Mouse (Mus musculus) liver, embryonic 14.5 days (tissue): ENCODE results near the gene Aip. TPM values are rescaled to one million over a fixed set of nuclear protein-coding genes. Genes with fewer than 3 reads are reported as not detected.

Experiments
- ATAC-seq: fragments of 200-750 bp; cut with Nextera tagmentation; 2 replicates; pipeline ENCODE4 v1.8.0; 2017; ENCODE audit warnings: moderate number of reproducible peaks, mild to moderate bottlenecking, moderate library complexity; ENCODE audit not compliant: insufficient read depth
- DNase-seq, 3 experiments: peaks; one replicate each; pipeline ENCODE4 v3.0.0-alpha.2; 2012 to 2013; ENCODE audit warnings: low read depth in 3 of 3, low spot score in 3 of 3
- H3K27ac ChIP-seq: fragments of 300-500 bp; sonication (generic); 2 replicates; pipeline ENCODE4 v1.5.1; 2014; ENCODE audit warnings: moderate library complexity, mild to moderate bottlenecking, control low read depth, inconsistent platforms
- H3K27me3 ChIP-seq: fragments of 300-500 bp; sonication (generic); 2 replicates; pipeline ENCODE4 v1.6.1; 2014; ENCODE audit warnings: mild to moderate bottlenecking, low read length, moderate library complexity; ENCODE audit not compliant: control insufficient read depth, insufficient read depth
- H3K36me3 ChIP-seq: fragments of 300-500 bp; sonication (generic); replicated peaks from 2 replicates; pipeline ENCODE4 v1.6.1; 2014; ENCODE audit warnings: low read depth; ENCODE audit not compliant: control insufficient read depth, insufficient read depth
- H3K4me1 ChIP-seq, 2 experiments: fragments of 200-500 bp in 1 of 2; fragments of 300-500 bp in 1 of 2; sonication (generic) in 1 of 2; replicated peaks; 2 replicates each; pipeline ENCODE4 v1.6.1; 2012 to 2014; ENCODE audit warnings: antibody characterized with exemption in 1 of 2, inconsistent platforms in 1 of 2, low read length in 1 of 2; ENCODE audit not compliant: control insufficient read depth in 2 of 2, insufficient read depth in 2 of 2
- H3K4me2 ChIP-seq: fragments of 300-500 bp; sonication (generic); 2 replicates; pipeline ENCODE4 v1.6.1; 2014; ENCODE audit warnings: low read depth, mild to moderate bottlenecking, control low read depth, moderate library complexity
- H3K4me3 ChIP-seq, 2 experiments: fragments of 200-500 bp in 1 of 2; fragments of 300-500 bp in 1 of 2; sonication (generic) in 1 of 2; 2 replicates each; pipeline ENCODE4 v1.5.1; 2012 to 2014; ENCODE audit warnings: low read depth in 2 of 2, low read length in 2 of 2, mild to moderate bottlenecking in 2 of 2, control low read depth in 1 of 2, inconsistent platforms in 1 of 2, moderate library complexity in 1 of 2; ENCODE audit not compliant: insufficient read depth in 1 of 2
- H3K9ac ChIP-seq: fragments of 300-500 bp; sonication (generic); replicated peaks from 2 replicates; pipeline ENCODE4 v1.6.1; 2014; ENCODE audit warnings: mild to moderate bottlenecking, control low read depth, moderate library complexity
- H3K9me3 ChIP-seq: fragments of 300-500 bp; sonication (generic); 2 replicates; pipeline ENCODE4 v1.6.1; 2016; ENCODE audit warnings: low read length, mixed read lengths; ENCODE audit not compliant: control insufficient read depth
- CTCF ChIP-seq: IDR thresholded peaks from 2 replicates; pipeline ENCODE4 v1.5.1; 2016; ENCODE audit warnings: antibody characterized with exemption, low read depth, control low read depth
- EP300 ChIP-seq: IDR thresholded peaks from 2 replicates; pipeline ENCODE4 v1.6.1; 2016; ENCODE audit warnings: antibody characterized with exemption, low read depth
- WGBS: fragments of 180-500 bp; shearing (Covaris S2); extraction: QIAGEN DNeasy Blood & Tissue Kit; methylation state at CpG from one replicate; pipeline ENCODE4 v1.1.7; 2014; ENCODE audit not compliant: insufficient replicate concordance; 5-methylcytosine and 5-hydroxymethylcytosine counted together
- polyA plus RNA-seq, 2 experiments: library from polyadenylated mRNA; depleted of rRNA in 1 of 2; stranded (reverse) in 1 of 2; unstranded in 1 of 2; fragments of >200 nt; fragmentation: Nextera tagmentation in 1 of 2; extraction: Ambion mirVana in 1 of 2; gene quantifications; 2 replicates each; pipeline versions ENCODE4 v1.2.1 to v1.2.3; 2012 to 2014

The Aip gene
- polyA plus RNA-seq, 2 experiments: 29.4 to 33.2 TPM

GRCm38 (mm10) chr19:4169810-4170209 is 44.2 kb upstream of the Aip start:
- 13% methylated on average over 27 of the region's 27 CpGs for WGBS
- H3K4me2 ChIP-seq: peak overlapping the region; percentile 87
- H3K4me3 ChIP-seq: peak overlapping the region; percentile 42 to 57
- no peaks in the 10 kb centered on the region for H3K9me3 ChIP-seq
- peak overlapping the region; percentile 50 for H3K9ac ChIP-seq
- peaks cover 4 to 5% of the 10 kb centered on the region in 2 experiments for H3K4me1 ChIP-seq
- H3K27me3 ChIP-seq: no peaks in the 10 kb centered on the region
- ATAC-seq: peak; percentile 54
- H3K27ac ChIP-seq: peak overlapping the region; percentile 0; the same call in 1 of the 2 replicates
- TF ChIP-seq CTCF (no peak), EP300 (no peak)
- no peaks in the 10 kb centered on the region for H3K36me3 ChIP-seq
- no peak for DNase-seq

- Histone ChIP-seq H3K4me1 (peaks cover 4 to 6% of the 10 kb centered on the region in 2 experiments), H3K27ac (peak overlapping the region; percentile 0; the same call in 1 of the 2 replicates), H3K9ac (peak overlapping the region; percentile 50), H3K4me2 (peak overlapping the region; percentile 87), H3K9me3 (no peaks in the 10 kb centered on the region), H3K27me3 (no peaks in the 10 kb centered on the region), H3K4me3 (peak overlapping the region; percentile 42 to 57), H3K36me3 (no peaks in the 10 kb centered on the region)
- WGBS: under 1% methylated on average over 43 of the region's 43 CpGs
- TF ChIP-seq EP300 (no peak), CTCF (peak; percentile 97)
- DNase-seq: peak; percentile 94 to 95 (median 94)
- peak; percentile 94 for ATAC-seq
Observed at GRCm38 (mm10) chr19:4169378-4169784, 43.7 kb upstream of the Aip start.

- Histone ChIP-seq H3K36me3 (no peaks in the 10 kb centered on the region; the same call in 1 of the 2 replicates), H3K9me3 (no peaks in the 10 kb centered on the region), H3K27ac (no peak overlapping the region), H3K4me1 (peaks cover 16 to 17% of the 10 kb centered on the region in 2 experiments), H3K27me3 (no peaks in the 10 kb centered on the region), H3K9ac (no peak overlapping the region; the same call in 1 of the 2 replicates), H3K4me2 (no peak overlapping the region), H3K4me3 (no peak overlapping the region)
- no peak for TF ChIP-seq EP300
- TF ChIP-seq CTCF: no peak
- 57% methylated on average over 9 of the region's 9 CpGs for WGBS
- DNase-seq: no peak
- ATAC-seq: no peak
Observed at GRCm38 (mm10) chr19:4166678-4167476, 41.2 kb upstream of the Aip start.

GRCm38 (mm10) chr19:4164721-4165120 is 39.1 kb upstream of the Aip start:
- Histone ChIP-seq H3K9me3 (no peaks in the 10 kb centered on the region), H3K9ac (no peak overlapping the region), H3K27me3 (no peaks in the 10 kb centered on the region), H3K27ac (peak overlapping the region; percentile 18; the same call in 1 of the 2 replicates), H3K4me2 (no peak overlapping the region), H3K36me3 (no peaks in the 10 kb centered on the region; the same call in 1 of the 2 replicates), H3K4me3 (no peak overlapping the region), H3K4me1 (peaks cover 12 to 14% of the 10 kb centered on the region in 2 experiments)
- WGBS: 62% methylated on average over 2 of the region's 2 CpGs
- TF ChIP-seq EP300: no peak
- TF ChIP-seq CTCF: no peak
- DNase-seq (no peak), ATAC-seq (no peak)

GRCm38 (mm10) chr19:4164100-4164499 is 38.4 kb upstream of the Aip start:
- no peak for TF ChIP-seq EP300
- no peak for TF ChIP-seq CTCF
- WGBS: 70% methylated on average over 3 of the region's 3 CpGs
- Histone ChIP-seq H3K9ac (no peak overlapping the region), H3K4me3 (no peak overlapping the region), H3K4me1 (peaks cover 12 to 14% of the 10 kb centered on the region in 2 experiments), H3K27me3 (no peaks in the 10 kb centered on the region), H3K4me2 (peak overlapping the region; percentile 98), H3K27ac (no peak overlapping the region; the same call in 1 of the 2 replicates), H3K9me3 (no peaks in the 10 kb centered on the region), H3K36me3 (no peaks in the 10 kb centered on the region; the same call in 1 of the 2 replicates)
- ATAC-seq (no peak), DNase-seq (no peak)
